Mouse (Mus musculus) liver, postnatal 0 days (tissue): Measurements from ENCODE around the gene 2610301B20Rik.

Experiments
- CTCF ChIP-seq: sonication (generic); IDR thresholded peaks from 2 replicates; pipeline ENCODE4 v1.5.1; 2016; ENCODE audit warnings: antibody characterized with exemption, low read depth
- EP300 ChIP-seq: IDR thresholded peaks from 2 replicates; pipeline ENCODE4 v1.6.1; 2016; ENCODE audit warnings: antibody characterized with exemption, low read depth, mild to moderate bottlenecking

DNA sequence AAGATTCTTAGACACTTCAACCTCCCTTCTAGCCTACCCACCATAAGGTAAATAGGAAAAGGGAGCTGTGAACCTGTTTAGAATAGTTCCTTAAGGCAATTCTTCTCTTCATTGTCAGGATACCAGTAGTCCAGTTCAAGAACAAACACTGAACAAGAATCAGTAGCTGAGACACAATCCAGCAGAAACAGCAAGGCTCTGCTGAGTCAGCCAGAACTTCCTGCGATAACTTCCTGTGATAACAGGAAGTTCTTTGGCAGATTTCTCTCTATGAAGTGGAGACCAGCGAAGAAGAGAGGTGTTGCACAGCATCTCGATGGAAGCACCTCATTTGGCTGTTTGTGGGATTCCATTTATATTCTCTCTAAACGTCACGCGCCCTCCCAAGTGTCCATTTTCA lies 53.9 kb downstream of the 2610301B20Rik start:
- TF ChIP-seq CTCF: no peak
- TF ChIP-seq EP300: no peak
